Mouse (Mus musculus): ENCODE measurements around the gene Rbfox3. TPM values are rescaled to one million over a fixed set of nuclear protein-coding genes. Genes with fewer than 3 reads are reported as not detected.

The Rbfox3 gene
- total RNA-seq, 2 experiments from 2014 or later: 3.4 to 4.3 TPM

GRCm38 (mm10) chr11:118906131-118906823 is 5.1 kb downstream of the Rbfox3 start:
- peak; percentile 29 for DNase-seq

- DNase-seq: no peak
These were observed 5.7 kb downstream of the Rbfox3 start for GRCm38 (mm10) chr11:118905656-118906055.

GRCm38 (mm10) chr11:118904253-118904652 is 7.1 kb downstream of the Rbfox3 start:
- DNase-seq: no peak

- DNase-seq: no peak
These were observed 11.4 kb downstream of the Rbfox3 start for GRCm38 (mm10) chr11:118899771-118900545.

- DNase-seq: no peak
These were observed 12.8 kb downstream of the Rbfox3 start for GRCm38 (mm10) chr11:118898643-118899042.

- no peak for DNase-seq
These were observed 13.2 kb downstream of the Rbfox3 start for GRCm38 (mm10) chr11:118898156-118898555.

- no peak for DNase-seq
These were observed 14.1 kb downstream of the Rbfox3 start for GRCm38 (mm10) chr11:118897114-118897841.

GRCm38 (mm10) chr11:118896032-118896675 is 15.2 kb downstream of the Rbfox3 start:
- DNase-seq: no peak

- no peak for DNase-seq
These were observed 16.6 kb downstream of the Rbfox3 start for GRCm38 (mm10) chr11:118894835-118895234.

- DNase-seq: no peak
These were observed 17.2 kb downstream of the Rbfox3 start for GRCm38 (mm10) chr11:118894196-118894595.

- DNase-seq: no peak
These were observed 18.5 kb downstream of the Rbfox3 start for GRCm38 (mm10) chr11:118892876-118893275.

- no peak for DNase-seq
These were observed 19.9 kb downstream of the Rbfox3 start for GRCm38 (mm10) chr11:118891516-118891915.

- no peak for DNase-seq
These were observed 20.4 kb downstream of the Rbfox3 start for GRCm38 (mm10) chr11:118890992-118891398.

- DNase-seq: no peak
These were observed 20.9 kb downstream of the Rbfox3 start for GRCm38 (mm10) chr11:118890474-118890873.

GRCm38 (mm10) chr11:118889500-118889899 is 21.9 kb downstream of the Rbfox3 start:
- DNase-seq: no peak

- no peak for DNase-seq
These were observed 23.0 kb downstream of the Rbfox3 start for GRCm38 (mm10) chr11:118888426-118888825.

GRCm38 (mm10) chr11:118887206-118887605 is 24.2 kb downstream of the Rbfox3 start:
- no peak for DNase-seq

- no peak for DNase-seq
These were observed 25.0 kb downstream of the Rbfox3 start for GRCm38 (mm10) chr11:118886269-118886965.

GRCm38 (mm10) chr11:118885604-118886003 is 25.8 kb downstream of the Rbfox3 start:
- no peak for DNase-seq

- no peak for DNase-seq
These were observed 26.3 kb downstream of the Rbfox3 start for GRCm38 (mm10) chr11:118885135-118885534.

- no peak for DNase-seq
These were observed 28.3 kb downstream of the Rbfox3 start for GRCm38 (mm10) chr11:118883143-118883542.
